Mouse (Mus musculus): ENCODE results near the gene 1700012A03Rik. TPM values are rescaled to one million over a fixed set of nuclear protein-coding genes. Genes with fewer than 3 reads are reported as not detected.

Gene 1700012A03Rik
- polyA plus RNA-seq, 1 experiment from 2014 or later = not detected

GRCm38 (mm10) chr6:32034226-32034625 is 15.8 kb upstream of the 1700012A03Rik start:
- no peak for ATAC-seq (ENCODE audit: insufficient number of reproducible peaks, low FRiP score)
- Histone ChIP-seq H3K27me3 (replicated peaks) (no peaks in the 10 kb centered on the region), H3K4me1 (replicated peaks) (no peaks in the 10 kb centered on the region), H3K36me3 (no peaks in the 10 kb centered on the region), H3K4me2 (no peak overlapping the region), H3K27ac (ENCODE audit: poor library complexity, severe bottlenecking) (no peak overlapping the region), H3K9ac (no peak overlapping the region), H3K4me3 (no peak overlapping the region), H3K9me3 (replicated peaks) (no peaks in the 10 kb centered on the region)
- WGBS = 24% methylated on average over 2 of the region's 2 CpGs

- Histone ChIP-seq H3K9ac (no peak overlapping the region), H3K27me3 (replicated peaks) (no peaks in the 10 kb centered on the region; the same call in 1 of the 2 replicates), H3K4me1 (replicated peaks) (no peaks in the 10 kb centered on the region), H3K9me3 (replicated peaks) (no peaks in the 10 kb centered on the region), H3K27ac (ENCODE audit: poor library complexity, severe bottlenecking) (no peak overlapping the region), H3K4me2 (no peak overlapping the region), H3K4me3 (no peak overlapping the region), H3K36me3 (no peaks in the 10 kb centered on the region)
- no peak for ATAC-seq (ENCODE audit: insufficient number of reproducible peaks, low FRiP score)
These were observed 4.7 kb upstream of the 1700012A03Rik start for GRCm38 (mm10) chr6:32045344-32045743.

- Histone ChIP-seq H3K27ac (ENCODE audit: poor library complexity, severe bottlenecking) (no peak overlapping the region), H3K36me3 (no peaks in the 10 kb centered on the region), H3K27me3 (replicated peaks) (no peaks in the 10 kb centered on the region; the same call in 1 of the 2 replicates), H3K9me3 (replicated peaks) (0 out of 2 replicates have a peak, but pooled peaks cover 4% of the 10 kb centered on the region), H3K4me3 (no peak overlapping the region), H3K4me2 (no peak overlapping the region), H3K9ac (no peak overlapping the region), H3K4me1 (replicated peaks) (no peaks in the 10 kb centered on the region)
- ATAC-seq (ENCODE audit: insufficient number of reproducible peaks, low FRiP score) = no peak
- WGBS = 41% methylated on average over 4 of the region's 4 CpGs
These were observed 643 bp upstream of the 1700012A03Rik start for GRCm38 (mm10) chr6:32049256-32049950.

- Histone ChIP-seq H3K9me3 (replicated peaks) (0 out of 2 replicates have a peak, but pooled peaks cover 4% of the 10 kb centered on the region), H3K9ac (no peak overlapping the region), H3K27me3 (replicated peaks) (no peaks in the 10 kb centered on the region), H3K4me1 (replicated peaks) (no peaks in the 10 kb centered on the region), H3K36me3 (no peaks in the 10 kb centered on the region), H3K4me2 (no peak overlapping the region), H3K27ac (ENCODE audit: poor library complexity, severe bottlenecking) (no peak overlapping the region), H3K4me3 (no peak overlapping the region)
- WGBS = 72% methylated on average over 6 of the region's 6 CpGs
- ATAC-seq (ENCODE audit: insufficient number of reproducible peaks, low FRiP score) = no peak
These were observed 2.3 kb downstream of the 1700012A03Rik start for GRCm38 (mm10) chr6:32052135-32052915.

GRCm38 (mm10) chr6:32056525-32056924 is 6.5 kb downstream of the 1700012A03Rik start:
- ATAC-seq (ENCODE audit: insufficient number of reproducible peaks, low FRiP score) = no peak

GRCm38 (mm10) chr6:32058571-32058970 is 8.5 kb downstream of the 1700012A03Rik start:
- Histone ChIP-seq H3K4me2 (no peak overlapping the region), H3K9me3 (replicated peaks) (no peaks in the 10 kb centered on the region), H3K9ac (no peak overlapping the region), H3K27ac (ENCODE audit: poor library complexity, severe bottlenecking) (no peak overlapping the region), H3K27me3 (replicated peaks) (no peaks in the 10 kb centered on the region), H3K36me3 (no peaks in the 10 kb centered on the region), H3K4me1 (replicated peaks) (no peaks in the 10 kb centered on the region), H3K4me3 (no peak overlapping the region)
- WGBS = 81% methylated on average over 2 of the region's 2 CpGs
- ATAC-seq (ENCODE audit: insufficient number of reproducible peaks, low FRiP score) = no peak

More at GRCm38 (mm10) chr6:32056525-32056924, 6.5 kb downstream of the 1700012A03Rik start:
- H3K36me3 ChIP-seq = no peaks in the 10 kb centered on the region
- no peak overlapping the region for H3K4me3 ChIP-seq
- no peaks in the 10 kb centered on the region for H3K27me3 ChIP-seq (replicated peaks)
- H3K27ac ChIP-seq (ENCODE audit: poor library complexity, severe bottlenecking) = no peak overlapping the region
- H3K9ac ChIP-seq = no peak overlapping the region
- H3K4me2 ChIP-seq = no peak overlapping the region
- 41% methylated on average over 2 of the region's 2 CpGs for WGBS
- H3K4me1 ChIP-seq (replicated peaks) = no peaks in the 10 kb centered on the region
- no peaks in the 10 kb centered on the region for H3K9me3 ChIP-seq (replicated peaks)

GRCm38 (mm10) chr6:32060641-32061040 is 10.6 kb downstream of the 1700012A03Rik start:
- ATAC-seq (ENCODE audit: insufficient number of reproducible peaks, low FRiP score) = no peak
- Histone ChIP-seq H3K9ac (no peak overlapping the region), H3K27me3 (replicated peaks) (0 out of 2 replicates have a peak, but pooled peaks cover 6% of the 10 kb centered on the region), H3K27ac (ENCODE audit: poor library complexity, severe bottlenecking) (no peak overlapping the region), H3K4me1 (replicated peaks) (no peaks in the 10 kb centered on the region), H3K9me3 (replicated peaks) (no peaks in the 10 kb centered on the region), H3K4me3 (no peak overlapping the region), H3K36me3 (no peaks in the 10 kb centered on the region), H3K4me2 (no peak overlapping the region)
- WGBS = 85% methylated on average over 2 of the region's 2 CpGs

- no peak for ATAC-seq (ENCODE audit: insufficient number of reproducible peaks, low FRiP score)
- H3K9me3 ChIP-seq (replicated peaks) = no peaks in the 10 kb centered on the region
- 0 out of 2 replicates have a peak, but pooled peaks cover 6% of the 10 kb centered on the region for H3K27me3 ChIP-seq (replicated peaks)
- no peaks in the 10 kb centered on the region for H3K36me3 ChIP-seq
- no peak overlapping the region for H3K4me3 ChIP-seq
- no peak overlapping the region for H3K27ac ChIP-seq (ENCODE audit: poor library complexity, severe bottlenecking)
- no peak overlapping the region for H3K4me2 ChIP-seq
- no peak overlapping the region for H3K9ac ChIP-seq
- WGBS = 78% methylated on average over 9 of the region's 9 CpGs
- no peaks in the 10 kb centered on the region for H3K4me1 ChIP-seq (replicated peaks)
These were observed 11.2 kb downstream of the 1700012A03Rik start for GRCm38 (mm10) chr6:32061266-32061665.

GRCm38 (mm10) chr6:32065789-32066510 is 15.9 kb downstream of the 1700012A03Rik start:
- 75% methylated on average over 10 of the region's 10 CpGs for WGBS
- no peak overlapping the region for H3K27ac ChIP-seq (ENCODE audit: poor library complexity, severe bottlenecking)
- 0 out of 2 replicates have a peak, but pooled peaks cover 6% of the 10 kb centered on the region for H3K27me3 ChIP-seq (replicated peaks)
- H3K4me1 ChIP-seq (replicated peaks) = no peaks in the 10 kb centered on the region
- ATAC-seq (ENCODE audit: insufficient number of reproducible peaks, low FRiP score) = no peak
- no peak overlapping the region for H3K9ac ChIP-seq
- no peaks in the 10 kb centered on the region for H3K9me3 ChIP-seq (replicated peaks)
- H3K4me2 ChIP-seq = no peak overlapping the region
- H3K4me3 ChIP-seq = no peak overlapping the region
- no peaks in the 10 kb centered on the region for H3K36me3 ChIP-seq

GRCm38 (mm10) chr6:32072161-32072560 is 22.1 kb downstream of the 1700012A03Rik start:
- H3K4me2 ChIP-seq = no peak overlapping the region
- H3K4me3 ChIP-seq = no peak overlapping the region
- H3K4me1 ChIP-seq (replicated peaks) = no peaks in the 10 kb centered on the region
- ATAC-seq (ENCODE audit: insufficient number of reproducible peaks, low FRiP score) = no peak
- H3K9me3 ChIP-seq (replicated peaks) = no peaks in the 10 kb centered on the region
- no peaks in the 10 kb centered on the region for H3K36me3 ChIP-seq
- WGBS = 60% methylated on average over 1 of the region's 1 CpGs
- H3K27ac ChIP-seq (ENCODE audit: poor library complexity, severe bottlenecking) = no peak overlapping the region
- no peak overlapping the region for H3K9ac ChIP-seq
- H3K27me3 ChIP-seq (replicated peaks) = no peaks in the 10 kb centered on the region

- ATAC-seq (ENCODE audit: insufficient number of reproducible peaks, low FRiP score) = no peak
- no peaks in the 10 kb centered on the region for H3K4me1 ChIP-seq (replicated peaks)
- 0 out of 2 replicates have a peak, but pooled peaks cover 4% of the 10 kb centered on the region for H3K9me3 ChIP-seq (replicated peaks)
- no peaks in the 10 kb centered on the region for H3K36me3 ChIP-seq
- H3K27ac ChIP-seq (ENCODE audit: poor library complexity, severe bottlenecking) = no peak overlapping the region
- H3K27me3 ChIP-seq (replicated peaks) = no peaks in the 10 kb centered on the region
- H3K4me2 ChIP-seq = no peak overlapping the region
- H3K4me3 ChIP-seq = no peak overlapping the region
- no peak overlapping the region for H3K9ac ChIP-seq
- WGBS = 86% methylated on average over 12 of the region's 14 CpGs
These were observed 43.3 kb downstream of the 1700012A03Rik start for GRCm38 (mm10) chr6:32093312-32093711.

Measured in heart, embryonic 12.5 days (tissue).